Mouse (Mus musculus): ENCODE measurements around the gene Ephb4. TPM values are rescaled to one million over a fixed set of nuclear protein-coding genes. Genes with fewer than 3 reads are reported as not detected.

Gene Ephb4
- not detected in 4 replicates for total RNA-seq (2023; ENCODE audit: inconsistent age)

GRCm38 (mm10) chr5:137349384-137350204, at the start of gene Ephb4:
TSS of gene Ephb4 (plus strand) at chr5:137350109.

GRCm38 (mm10) chr5:137307071-137307912, 42.6 kb upstream of the Ephb4 start, which contains the start of gene Srrt:
TSS of gene Srrt (minus strand) at chr5:137307674.

GRCm38 (mm10) chr5:137314193-137315083, 35.5 kb upstream of the Ephb4 start, which contains the start of gene Trip6:
TSS of gene Trip6 (minus strand) at chr5:137314404.

GRCm38 (mm10) chr5:137333512-137334174, 16.3 kb upstream of the Ephb4 start, which contains the start of gene Slc12a9:
TSS of gene Slc12a9 (minus strand) at chr5:137333597.

Other genes starting within 250 kb of the Ephb4 start
- gene Trim56, start 233.9 kb upstream of the Ephb4 start, total RNA-seq (2023; ENCODE audit: inconsistent age): 58.3 to 72.3 TPM (median 64.2 TPM) in 4 replicates
- gene Muc3, start 200.8 kb upstream of the Ephb4 start, total RNA-seq (2023; ENCODE audit: inconsistent age): not detected in 4 replicates
- 10.4 to 13.8 TPM (median 11.2 TPM) in 4 replicates for gene Muc3a, start 137.7 kb upstream of the Ephb4 start, total RNA-seq (2023; ENCODE audit: inconsistent age)
- 0.32 to 0.48 TPM (median 0.41 TPM) in 4 replicates for gene Ache, start 62.6 kb upstream of the Ephb4 start, total RNA-seq (2023; ENCODE audit: inconsistent age)
- 0.51 to 2.0 TPM (median 1.1 TPM) in 4 replicates for gene Ufsp1, start 55.5 kb upstream of the Ephb4 start, total RNA-seq (2023; ENCODE audit: inconsistent age)
- 401 to 449 TPM (median 426 TPM) in 4 replicates for gene Srrt, start 42.4 kb upstream of the Ephb4 start, total RNA-seq (2023; ENCODE audit: inconsistent age)
- 7.3 to 8.7 TPM (median 8.2 TPM) in 4 replicates for gene Trip6, start 35.7 kb upstream of the Ephb4 start, total RNA-seq (2023; ENCODE audit: inconsistent age)
- 19.7 to 22.5 TPM (median 20.8 TPM) in 4 replicates for gene Slc12a9, start 16.5 kb upstream of the Ephb4 start, total RNA-seq (2023; ENCODE audit: inconsistent age)
- not detected in 4 replicates for gene Zan, start 127.0 kb downstream of the Ephb4 start, total RNA-seq (2023; ENCODE audit: inconsistent age)
- gene Pop7, start 152.4 kb downstream of the Ephb4 start, total RNA-seq (2023; ENCODE audit: inconsistent age): 30.1 to 38.1 TPM (median 33.0 TPM) in 4 replicates
- 114 to 121 TPM (median 115 TPM) in 4 replicates for gene Gigyf1, start 168.4 kb downstream of the Ephb4 start, total RNA-seq (2023; ENCODE audit: inconsistent age)
- not detected in 4 replicates for gene Epo, start 183.1 kb downstream of the Ephb4 start, total RNA-seq (2023; ENCODE audit: inconsistent age)
- gene Gnb2, start 183.4 kb downstream of the Ephb4 start, total RNA-seq (2023; ENCODE audit: inconsistent age): 346 to 423 TPM (median 404 TPM) in 4 replicates
- gene Actl6b, start 203.4 kb downstream of the Ephb4 start, total RNA-seq (2023; ENCODE audit: inconsistent age): not detected in 4 replicates
- 0.29 to 1.5 TPM (median 0.71 TPM) in 4 replicates for gene Tfr2, start 219.7 kb downstream of the Ephb4 start, total RNA-seq (2023; ENCODE audit: inconsistent age)

Data from B cell, adult (primary cell).